Mouse (Mus musculus) brain, adult 2 months (tissue): ENCODE measurements at regions not wholly inside any gene's neighbourhood (a gene's known extent, or its start where the extent isn't known, plus 50 kb on each side); places are given as distances from the start of the nearest gene placed in this dataset.

Experiments
- DNase-seq: peaks from one replicate; pipeline ENCODE4 v3.0.0; 2011; ENCODE audit warnings: low read depth, low spot score

DNA sequence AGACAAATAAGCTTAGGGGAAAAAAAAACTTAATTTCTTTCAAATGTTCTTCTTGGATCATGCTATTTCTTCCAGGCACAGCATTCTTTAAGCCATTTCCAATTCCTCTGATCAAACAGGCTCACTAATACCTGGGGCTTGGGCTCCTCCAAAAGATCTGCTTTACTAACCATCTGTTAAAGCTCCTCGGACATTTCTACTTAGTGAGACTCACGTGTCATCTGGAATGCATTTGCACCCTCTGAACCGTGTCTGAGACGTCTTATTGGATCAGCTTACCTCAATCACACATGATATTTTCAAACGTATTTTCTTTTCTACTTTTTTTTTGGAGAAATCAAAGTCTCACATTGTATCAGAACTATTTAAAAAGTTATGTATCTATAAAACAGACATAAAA is 132.4 kb downstream of the Npr3 start:
- DNase-seq = no peak

DNA sequence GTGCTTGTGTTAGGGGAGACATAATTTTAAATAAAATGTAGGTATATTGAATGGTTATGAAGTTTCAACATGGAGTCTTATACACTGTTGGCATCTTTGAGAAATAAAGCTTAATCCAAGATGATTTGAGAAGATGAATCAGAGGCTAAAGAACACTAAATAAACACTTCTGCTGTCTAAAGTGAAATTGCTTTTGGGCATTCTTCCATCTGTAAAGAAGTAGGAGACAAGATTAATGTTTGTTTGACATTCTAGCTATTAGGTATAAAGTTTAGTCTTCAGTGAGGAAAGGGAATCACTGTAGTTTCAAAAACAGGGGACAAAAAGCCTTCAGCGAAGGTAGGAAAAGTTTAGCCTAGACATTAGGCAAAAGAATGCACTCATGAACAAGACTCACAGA is 136.5 kb downstream of the Npr3 start:
- no peak for DNase-seq

DNA sequence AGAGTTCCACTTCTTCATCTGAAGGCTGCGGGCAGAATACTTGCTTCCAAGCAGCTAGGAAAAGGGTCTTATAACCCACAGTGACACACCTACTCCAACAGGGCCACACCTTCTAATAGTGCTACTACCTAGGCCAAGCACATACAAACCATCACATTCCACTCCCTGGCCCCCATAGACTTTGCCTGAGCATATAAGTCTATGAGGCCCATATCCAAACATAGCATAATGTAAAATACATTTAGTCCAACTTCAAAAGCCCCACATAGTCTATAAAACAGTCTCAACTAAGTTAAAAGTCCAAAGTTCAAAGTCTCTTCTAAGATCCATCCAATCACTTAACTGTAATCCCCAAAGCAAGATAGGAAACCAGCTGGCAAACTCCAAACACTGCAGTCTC is 149.1 kb downstream of the Npr3 start:
- no peak for DNase-seq

DNA sequence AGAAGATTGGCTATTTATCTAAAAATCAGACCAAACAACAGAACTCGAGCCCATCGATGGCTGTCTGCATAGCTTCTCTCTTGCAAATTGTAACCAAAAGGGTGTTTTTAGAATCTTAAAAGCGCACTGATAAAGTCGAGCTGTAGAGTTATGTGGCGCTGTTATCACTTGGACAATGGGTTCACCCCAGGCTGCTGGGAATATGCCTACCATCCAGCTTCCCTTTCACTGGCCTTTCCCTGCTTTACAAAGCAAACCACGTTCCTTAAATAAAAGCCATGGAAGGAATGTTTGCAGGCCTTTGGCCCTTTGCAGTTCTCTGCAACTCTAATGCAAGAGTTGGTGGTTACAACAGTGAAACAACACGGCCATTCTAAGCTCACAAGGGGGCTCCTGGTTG is 150.3 kb downstream of the Npr3 start:
- no peak for DNase-seq

DNA sequence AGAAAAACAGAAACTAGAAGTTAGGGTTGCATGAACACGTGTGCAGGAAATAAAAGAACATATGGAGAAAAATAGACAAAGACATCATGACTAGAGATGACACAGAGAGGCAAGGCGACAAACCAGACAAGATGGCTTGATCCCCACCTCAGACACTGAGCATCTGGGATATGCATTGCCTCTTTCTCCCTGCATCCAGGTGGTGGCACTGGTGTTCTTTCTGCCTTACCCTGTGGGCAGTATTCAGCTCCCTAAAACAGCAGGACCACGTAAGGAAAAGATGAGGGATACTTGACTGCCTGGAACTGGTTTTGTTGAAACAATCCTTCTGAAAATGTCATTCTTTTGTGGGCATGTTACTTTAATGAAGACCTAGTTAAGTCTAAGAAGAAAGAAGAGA is 153.9 kb downstream of the Npr3 start:
- DNase-seq = peak; percentile 76

DNA sequence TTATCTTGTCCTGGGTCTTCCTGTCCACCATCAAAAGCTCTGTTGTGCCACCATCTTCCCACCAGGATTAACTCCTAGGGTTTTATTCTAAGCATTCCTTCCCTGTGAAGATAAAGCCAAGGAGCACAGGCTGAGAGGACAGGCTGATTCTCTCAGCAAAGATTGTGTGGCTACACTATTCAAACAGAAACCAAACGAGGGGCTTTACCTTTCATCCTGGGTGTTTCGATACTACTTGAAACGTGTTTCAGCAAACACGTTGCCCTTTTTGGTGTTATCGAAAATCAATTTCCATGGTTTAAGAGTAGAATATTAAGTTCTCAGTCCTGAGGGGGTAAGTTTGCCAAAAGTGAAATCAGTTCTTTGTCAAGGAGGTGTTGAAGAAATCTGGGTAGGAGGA is 156.2 kb downstream of the Npr3 start:
- DNase-seq = no peak

DNA sequence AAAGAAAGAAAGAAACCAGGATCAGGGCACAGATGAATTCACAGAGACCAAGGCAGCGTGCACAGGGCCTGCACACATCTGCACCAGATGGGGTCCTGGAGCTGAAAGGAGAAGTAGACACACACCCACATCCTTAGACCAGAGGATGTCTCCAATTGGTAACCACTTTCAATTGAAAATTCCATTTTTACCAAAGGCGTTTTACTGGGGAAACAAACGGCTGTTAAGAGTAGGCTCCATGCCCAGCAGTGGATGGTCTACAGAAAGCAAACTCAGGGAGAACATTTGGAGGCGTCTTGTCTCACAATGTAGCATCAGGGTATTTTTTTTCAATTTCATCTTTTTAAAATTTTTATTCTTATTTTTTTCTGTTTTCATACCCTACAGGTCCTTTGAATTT is 157.6 kb downstream of the Npr3 start:
- peak; percentile 69 for DNase-seq

DNA sequence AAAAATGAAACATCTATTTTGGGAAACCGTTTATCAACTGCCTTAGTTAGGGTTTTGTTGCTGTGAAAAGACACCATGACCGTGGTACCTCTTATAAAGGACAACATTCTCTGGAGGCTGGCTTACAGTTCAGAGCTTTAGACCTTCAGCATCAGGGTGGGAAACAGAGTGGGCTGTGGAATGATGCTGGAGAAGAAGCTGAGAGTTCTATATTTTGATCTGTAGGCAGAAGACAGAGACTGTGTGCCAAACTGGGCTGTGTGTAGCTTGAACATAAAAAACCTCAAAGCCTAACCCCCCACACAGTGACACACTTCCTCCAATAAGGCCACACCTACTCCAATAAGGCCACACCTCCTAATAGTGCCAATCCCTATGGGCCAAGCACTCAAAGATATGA is 158.8 kb downstream of the Npr3 start:
- DNase-seq = peak; percentile 62

DNA sequence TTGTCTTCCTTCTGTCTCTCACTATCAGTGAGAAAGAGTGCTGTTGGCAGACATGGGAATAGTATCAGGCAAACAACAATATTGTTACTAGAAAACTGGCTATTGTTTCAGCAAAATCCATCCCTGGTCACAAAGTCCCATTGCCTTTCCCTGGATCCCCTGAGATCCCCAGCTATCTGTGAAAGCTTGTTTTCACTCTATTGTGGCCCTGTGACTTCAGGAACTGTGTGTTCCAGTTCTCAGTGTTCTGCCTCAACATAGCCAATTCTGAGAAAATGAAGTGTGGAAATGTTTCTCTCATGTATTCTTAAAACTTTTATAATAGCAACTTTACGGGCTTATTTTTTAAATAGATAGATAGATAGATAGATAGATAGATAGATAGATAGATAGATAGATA is 160.3 kb downstream of the Npr3 start:
- no peak for DNase-seq

DNA sequence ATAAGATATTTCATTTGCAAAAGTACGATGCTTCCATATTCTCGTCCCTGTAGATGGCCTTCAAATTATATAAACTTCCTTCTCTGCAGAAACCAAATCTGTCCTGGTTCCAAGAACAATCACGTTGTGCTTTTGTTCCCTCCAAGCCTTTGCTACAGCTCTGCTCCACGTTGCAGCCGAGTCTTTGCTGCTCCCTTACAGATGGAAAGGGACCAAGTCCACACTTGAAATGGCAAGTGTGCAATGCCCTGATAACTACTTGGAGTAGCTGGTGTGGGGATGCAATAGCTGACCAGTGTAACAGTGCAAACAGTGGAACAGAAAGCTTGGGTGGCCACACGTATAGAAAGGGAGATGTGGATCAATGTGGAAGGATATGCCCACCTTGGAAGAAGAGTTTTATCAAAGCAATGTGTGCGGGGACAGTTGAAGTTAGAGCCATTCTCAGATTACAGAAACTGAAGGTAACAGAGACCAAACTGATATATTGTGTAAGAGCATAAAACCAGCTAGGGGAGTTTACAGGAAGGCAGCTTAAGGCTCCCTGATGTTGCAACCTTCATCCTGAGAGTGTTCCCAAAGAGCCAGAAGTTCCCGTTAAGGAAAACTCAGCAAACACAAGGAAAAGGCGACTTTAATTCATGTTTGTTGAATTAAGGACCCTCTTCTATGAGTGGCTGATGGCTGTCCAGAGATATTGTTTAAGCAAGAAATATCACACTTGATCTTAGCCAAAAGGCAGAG is 161.3 kb downstream of the Npr3 start:
- DNase-seq = peak; percentile 27

DNA sequence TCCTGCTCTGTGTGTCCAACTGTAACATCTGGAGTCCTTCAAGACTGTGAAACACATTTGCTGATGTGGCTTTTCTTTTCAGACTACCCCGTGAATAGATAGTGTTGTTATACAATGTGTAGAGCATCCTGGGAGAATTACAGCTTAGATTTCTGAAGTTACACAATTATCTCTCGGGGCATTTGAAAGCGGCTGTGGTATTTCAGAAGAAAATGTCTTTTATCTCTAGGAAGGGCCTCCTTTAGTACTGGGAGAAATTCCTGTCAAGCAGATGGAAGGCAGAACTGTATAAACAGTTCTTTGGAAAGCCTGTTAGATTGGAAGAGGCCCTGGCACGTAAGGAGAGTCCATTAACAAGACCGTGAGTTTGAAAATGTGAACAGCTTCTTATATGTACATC is 162.2 kb downstream of the Npr3 start:
- DNase-seq = peak; percentile 21

DNA sequence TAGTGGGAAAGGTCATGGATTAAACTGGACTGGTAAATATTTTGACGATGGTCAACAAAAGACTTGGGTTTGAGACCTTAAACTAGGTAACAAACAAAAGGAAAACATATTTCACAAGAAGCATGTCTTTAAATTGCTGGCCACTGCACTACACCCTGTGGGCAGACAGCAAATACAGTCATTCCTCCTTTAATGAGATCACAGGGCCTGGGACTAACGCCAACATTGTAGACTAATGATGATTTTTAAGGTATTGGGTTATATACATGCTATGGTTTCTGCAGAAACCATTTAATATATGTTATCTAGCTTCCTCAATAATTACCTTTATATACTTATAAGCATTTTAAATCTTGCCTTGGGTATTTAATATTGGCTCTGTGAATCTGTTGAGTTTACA is 162.8 kb downstream of the Npr3 start:
- DNase-seq = no peak

DNA sequence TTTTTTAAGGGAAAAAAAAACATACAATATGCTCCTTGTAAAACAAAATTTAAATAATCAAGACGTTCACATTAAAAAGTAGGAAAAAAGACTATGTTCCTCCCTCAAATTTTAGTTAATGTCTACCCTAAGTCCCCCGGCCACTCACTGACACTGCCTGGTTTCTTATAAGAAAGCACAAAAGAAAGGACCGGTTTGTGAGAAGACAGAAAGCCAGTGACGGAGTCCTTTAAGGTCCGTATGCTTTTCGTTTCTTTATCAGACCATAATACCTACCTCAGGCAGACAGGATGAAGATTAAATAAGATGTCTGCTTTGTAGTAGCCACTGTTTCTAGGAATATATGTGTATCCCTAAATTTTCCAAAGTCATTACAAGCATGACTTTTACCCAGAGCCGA is 164.3 kb downstream of the Npr3 start:
- DNase-seq = no peak

DNA sequence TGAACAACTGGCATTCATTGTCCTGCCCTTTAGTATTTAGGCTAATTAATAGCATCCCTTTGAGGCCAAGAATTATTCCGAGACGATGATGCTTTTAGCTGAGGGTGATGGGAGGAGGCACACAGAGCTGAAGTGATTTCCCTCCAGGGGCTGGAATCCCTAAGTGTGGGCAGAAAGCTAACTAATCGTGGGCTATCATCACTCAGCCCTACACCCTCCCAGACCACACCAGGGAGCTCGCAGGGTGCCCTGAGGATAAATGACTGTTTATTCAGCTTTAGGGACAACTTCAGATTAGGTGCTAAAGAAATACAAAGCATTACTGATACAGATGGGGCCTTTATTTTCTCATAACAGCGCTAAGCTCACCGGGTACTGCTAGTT is 164.7 kb downstream of the Npr3 start:
- DNase-seq = no peak

DNA sequence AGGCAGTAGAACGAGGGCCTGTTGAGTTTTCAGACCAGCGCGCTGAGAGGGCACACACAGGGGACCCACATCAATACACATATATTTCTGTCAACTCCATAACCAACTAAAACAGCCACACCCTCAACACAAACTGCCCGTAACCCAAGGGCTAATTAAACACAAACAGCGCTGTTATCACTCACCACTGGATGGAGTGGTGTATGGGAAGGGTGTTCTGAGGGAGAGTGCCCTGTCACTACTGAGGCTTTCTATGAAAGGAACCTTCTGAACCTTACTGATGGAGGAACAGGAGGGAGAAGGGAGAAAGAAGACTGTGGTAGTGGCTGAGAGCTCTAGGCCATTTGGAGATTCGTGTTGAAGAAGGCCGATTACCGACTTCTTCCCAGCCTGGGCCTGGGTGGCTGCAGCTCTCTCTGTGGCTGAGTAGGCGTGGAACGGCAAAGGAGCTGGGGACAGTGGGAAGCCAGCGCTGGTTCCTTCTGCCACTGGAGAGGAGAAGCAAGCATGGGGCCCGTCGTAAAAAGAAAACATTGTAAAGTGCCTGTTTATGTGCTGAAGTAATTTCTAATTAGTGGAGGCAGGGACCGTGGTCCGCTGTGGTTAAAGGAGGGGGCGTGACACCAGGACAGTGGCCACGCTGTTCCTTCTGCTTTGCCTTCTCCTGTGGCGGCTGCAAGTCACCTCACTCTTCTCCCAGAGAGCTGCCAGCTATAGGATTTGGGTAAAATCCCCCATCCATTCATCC is 165.3 kb downstream of the Npr3 start:
- DNase-seq = peak; percentile 11

DNA sequence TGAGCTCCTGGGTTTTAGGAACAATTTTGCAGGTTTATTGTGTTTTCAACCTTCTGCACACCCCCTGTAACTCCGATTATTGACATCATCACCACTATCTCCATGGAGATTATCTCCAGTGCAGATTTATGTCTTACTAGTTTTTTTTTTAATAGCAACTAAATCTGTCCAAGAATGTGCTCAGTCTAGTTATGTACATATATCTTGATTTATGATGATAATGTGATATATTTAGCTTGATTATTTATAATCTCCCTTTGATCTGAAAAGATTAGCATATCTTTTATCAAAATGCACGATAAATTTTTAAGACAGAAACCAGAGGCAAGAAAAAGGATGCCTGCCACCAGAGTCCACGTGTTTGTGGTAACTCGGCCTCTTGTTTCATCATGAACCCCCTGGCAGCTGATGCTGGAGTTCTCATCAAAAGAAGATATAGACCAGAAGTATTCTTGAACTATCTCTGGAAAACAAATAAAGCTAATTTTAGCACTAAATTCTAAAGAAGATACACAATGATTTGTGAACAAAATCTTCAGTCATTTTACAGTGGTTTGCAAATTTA is 169.6 kb downstream of the Npr3 start:
- no peak for DNase-seq

DNA sequence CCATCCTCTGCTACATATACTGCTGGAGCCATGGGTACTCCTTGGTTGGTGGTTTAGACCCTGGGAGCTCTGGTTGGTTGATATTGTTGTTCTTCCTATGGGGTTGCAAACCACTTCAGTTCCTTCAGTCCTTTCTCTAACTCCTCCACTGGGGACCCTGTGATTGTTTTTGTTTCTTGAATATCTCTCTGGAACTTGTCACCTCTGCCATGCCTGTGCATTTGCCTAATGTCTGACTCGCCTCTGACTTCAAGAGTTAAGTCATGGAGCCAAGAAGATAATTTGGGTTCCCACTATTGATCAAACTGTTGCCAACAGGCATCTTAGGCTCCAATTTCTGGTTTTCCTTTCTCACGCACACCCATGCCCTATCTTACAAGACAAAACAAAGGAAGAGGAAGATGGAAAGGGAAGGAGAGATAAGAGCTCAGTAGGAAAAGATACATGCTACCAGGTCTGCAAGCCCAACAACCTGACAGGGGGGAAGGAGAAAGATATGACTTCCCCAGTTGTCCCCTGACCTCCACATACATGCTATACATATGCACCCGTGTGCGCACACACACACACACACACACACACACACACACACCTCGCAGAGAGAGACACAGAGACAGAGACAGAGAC is 172.3 kb downstream of the Npr3 start:
- no peak for DNase-seq

DNA sequence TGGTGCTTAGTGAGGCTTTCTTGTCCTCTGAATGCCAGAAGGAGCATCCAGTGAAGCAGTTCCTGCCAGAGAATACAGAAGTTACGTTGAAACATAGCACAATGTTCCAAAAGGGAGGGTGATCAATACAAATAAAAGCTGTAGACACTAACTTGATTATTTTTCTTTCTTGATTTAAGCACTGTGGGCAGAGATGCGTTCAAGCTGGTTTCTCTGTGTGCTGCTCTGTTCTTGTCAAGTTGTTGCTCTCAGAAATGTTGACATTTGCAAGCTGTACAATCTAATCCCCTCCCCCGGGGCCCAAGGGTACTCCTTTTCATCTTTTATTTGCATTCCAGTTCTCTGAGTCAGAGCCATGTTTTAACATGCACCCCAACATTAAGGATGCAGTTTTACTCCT is 177.7 kb downstream of the Npr3 start:
- peak; percentile 28 for DNase-seq

DNA sequence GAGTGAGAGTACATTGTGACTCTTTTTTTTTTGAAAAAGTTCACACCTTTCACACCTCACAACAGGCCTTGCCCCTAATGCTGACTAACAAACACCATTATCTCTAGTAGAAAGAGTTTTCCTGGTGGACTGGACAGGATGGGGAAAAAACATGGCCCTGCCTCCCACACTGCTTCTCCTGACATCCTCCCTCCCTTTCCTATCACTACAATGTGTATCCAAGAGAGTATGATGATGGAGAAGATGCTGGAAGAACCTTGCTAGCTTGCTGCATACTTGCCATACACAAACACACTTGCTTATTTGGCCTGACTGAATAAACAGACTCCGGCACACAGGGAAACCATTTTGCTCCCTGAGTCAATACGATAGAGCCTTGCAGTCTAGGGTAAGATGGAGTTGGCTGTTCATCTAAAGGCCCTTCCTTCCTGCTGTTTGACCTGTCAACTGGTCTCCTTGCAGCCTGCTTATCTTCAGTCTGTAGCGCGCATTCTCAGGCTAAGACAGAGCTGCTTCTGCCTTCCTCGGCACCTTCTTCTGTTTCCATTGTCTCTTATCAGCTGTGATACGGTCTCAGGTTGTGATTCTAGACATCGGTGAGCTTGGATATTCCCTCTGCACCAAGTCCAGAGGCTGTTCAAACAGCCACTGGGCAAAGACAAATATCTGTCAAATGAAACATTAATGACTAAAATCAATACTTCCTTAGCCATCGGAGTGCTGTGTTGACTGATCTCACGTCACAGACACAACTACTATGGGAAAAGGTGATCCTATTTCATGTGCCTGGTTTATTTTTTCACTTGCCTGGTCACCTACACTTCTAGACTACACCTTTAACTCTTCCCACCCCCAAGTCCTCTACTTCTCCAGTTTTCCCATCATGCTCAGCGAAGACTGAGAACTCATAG is 181.2 kb downstream of the Npr3 start:
- DNase-seq = no peak

DNA sequence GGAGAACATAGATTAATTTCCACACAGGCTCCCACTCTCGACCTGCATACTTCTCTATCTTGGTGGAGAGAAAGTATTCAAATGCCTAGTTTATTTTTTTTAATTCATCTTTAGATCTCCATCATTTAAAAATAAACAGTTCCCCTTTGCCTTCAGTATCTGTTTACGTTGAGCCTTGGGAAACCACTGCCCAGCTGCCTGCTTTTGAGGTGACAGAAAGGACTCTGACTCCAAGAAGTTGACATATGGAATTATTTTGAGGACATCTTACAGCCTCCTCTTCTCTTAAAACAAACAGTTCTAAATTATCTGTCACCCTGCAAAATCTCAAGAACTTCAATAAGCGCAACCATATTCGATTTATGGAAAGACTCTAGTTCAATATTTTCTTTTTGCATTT is 186.4 kb downstream of the Npr3 start:
- no peak for DNase-seq

DNA sequence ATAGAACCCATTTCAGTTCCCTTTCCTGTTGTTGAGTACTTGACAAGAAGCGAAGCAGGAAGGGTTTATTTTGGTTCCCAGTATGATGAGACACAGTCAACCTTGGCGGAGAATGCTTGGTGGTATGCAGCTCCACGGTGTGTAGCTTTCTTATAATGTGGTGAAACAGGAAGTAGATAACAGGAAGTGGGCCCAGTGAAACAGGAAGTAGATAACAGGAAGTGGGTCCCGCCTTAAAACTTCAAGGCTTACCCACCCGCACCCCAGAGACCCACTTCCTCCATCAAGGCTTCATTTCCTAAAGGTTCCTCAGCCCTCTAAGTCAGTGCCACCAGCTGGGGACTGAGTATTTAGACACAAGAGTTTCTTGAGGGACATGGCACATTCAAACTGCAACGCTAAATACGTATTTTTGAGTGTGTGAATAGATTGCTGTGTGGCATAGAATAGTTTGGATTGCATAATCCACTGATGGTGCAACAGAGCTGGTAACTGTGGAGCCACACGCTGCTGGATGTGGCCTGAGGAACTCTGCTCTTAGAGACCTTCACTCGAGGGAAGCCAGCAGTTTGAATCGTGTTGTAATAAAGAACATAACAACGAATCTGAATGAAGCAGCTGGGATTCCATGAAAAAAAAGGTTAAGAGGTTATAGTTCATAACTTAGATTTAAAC is 190.8 kb downstream of the Npr3 start:
- DNase-seq = no peak
